Mouse (Mus musculus) midbrain, embryonic 16.5 days (tissue): ENCODE results near the gene Fer. TPM values are rescaled to one million over a fixed set of nuclear protein-coding genes. Genes with fewer than 3 reads are reported as not detected.

ENCODE experiments used
- ATAC-seq: fragments of 200-750 bp; cut with Nextera tagmentation; 2 replicates; pipeline ENCODE4 v1.8.0; 2017; ENCODE audit warnings: moderate TSS enrichment
- H3K27ac ChIP-seq: fragments of 300-500 bp; sonication (generic); 2 replicates; pipeline ENCODE4 v1.5.1; 2014; ENCODE audit warnings: mild to moderate bottlenecking, low read length, mixed read lengths
- H3K27me3 ChIP-seq: fragments of 300-500 bp; sonication (generic); 2 replicates; pipeline ENCODE4 v1.6.1; 2014; ENCODE audit warnings: low read depth, low read length, mixed read lengths; ENCODE audit not compliant: control insufficient read depth, insufficient read depth
- H3K36me3 ChIP-seq: fragments of 300-500 bp; sonication (generic); 2 replicates; pipeline ENCODE4 v1.6.1; 2014; ENCODE audit warnings: mild to moderate bottlenecking, low read length, moderate library complexity, mixed read lengths; ENCODE audit not compliant: control insufficient read depth, insufficient read depth
- H3K4me1 ChIP-seq: fragments of 300-500 bp; sonication (generic); 2 replicates; pipeline ENCODE4 v1.6.1; 2014; ENCODE audit warnings: mild to moderate bottlenecking, low read length, mixed read lengths; ENCODE audit not compliant: control insufficient read depth, insufficient read depth
- H3K4me2 ChIP-seq: fragments of 300-500 bp; sonication (generic); 2 replicates; pipeline ENCODE4 v1.6.1; 2014; ENCODE audit warnings: mild to moderate bottlenecking, low read length, mixed read lengths
- H3K4me3 ChIP-seq: fragments of 300-500 bp; sonication (generic); 2 replicates; pipeline ENCODE4 v1.5.1; 2014; ENCODE audit warnings: low read depth, mild to moderate bottlenecking, low read length, moderate library complexity, mixed read lengths
- H3K9ac ChIP-seq: fragments of 300-500 bp; sonication (generic); 2 replicates; pipeline ENCODE4 v1.6.1; 2014; ENCODE audit warnings: low read depth, low read length, mixed read lengths
- H3K9me3 ChIP-seq: fragments of 300-500 bp; sonication (generic); replicated peaks from 2 replicates; pipeline ENCODE4 v1.6.1; 2014; ENCODE audit warnings: mild to moderate bottlenecking, low read length, mixed read lengths; ENCODE audit not compliant: control insufficient read depth, poor library complexity, severe bottlenecking
- WGBS: fragments of 180-500 bp; shearing (Covaris S2); extraction: QIAGEN DNeasy Blood & Tissue Kit; methylation state at CpG from one replicate; pipeline ENCODE4 v1.1.7; 2014; 5-methylcytosine and 5-hydroxymethylcytosine counted together
- polyA plus RNA-seq: library from polyadenylated mRNA; unstranded; fragments of >200 nt; fragmentation: Nextera tagmentation; extraction: Ambion mirVana; gene quantifications from 2 replicates; pipeline ENCODE4 v1.2.1, GENCODE M21; 2015

The Fer gene
- polyA plus RNA-seq, 1 experiment from 2014 or later: 33.2 TPM

- Histone ChIP-seq H3K4me3 (no peak overlapping the region), H3K4me2 (no peak overlapping the region), H3K27me3 (no peaks in the 10 kb centered on the region), H3K9me3 (no peaks in the 10 kb centered on the region), H3K27ac (no peak overlapping the region), H3K9ac (no peak overlapping the region), H3K4me1 (no peaks in the 10 kb centered on the region), H3K36me3 (no peaks in the 10 kb centered on the region)
- no peak for ATAC-seq
These were observed 27.7 kb downstream of the Fer start for GRCm38 (mm10) chr17:63890611-63891010.

- H3K27me3 ChIP-seq: no peaks in the 10 kb centered on the region
- H3K4me1 ChIP-seq: no peaks in the 10 kb centered on the region
- H3K9ac ChIP-seq: no peak overlapping the region
- WGBS: 89% methylated on average over 3 of the region's 3 CpGs
- H3K4me3 ChIP-seq: no peak overlapping the region
- H3K9me3 ChIP-seq: no peaks in the 10 kb centered on the region
- H3K4me2 ChIP-seq: no peak overlapping the region
- no peaks in the 10 kb centered on the region for H3K36me3 ChIP-seq
- no peak for ATAC-seq
- no peak overlapping the region for H3K27ac ChIP-seq
These were observed 33.0 kb downstream of the Fer start for GRCm38 (mm10) chr17:63895829-63896228.

DNA sequence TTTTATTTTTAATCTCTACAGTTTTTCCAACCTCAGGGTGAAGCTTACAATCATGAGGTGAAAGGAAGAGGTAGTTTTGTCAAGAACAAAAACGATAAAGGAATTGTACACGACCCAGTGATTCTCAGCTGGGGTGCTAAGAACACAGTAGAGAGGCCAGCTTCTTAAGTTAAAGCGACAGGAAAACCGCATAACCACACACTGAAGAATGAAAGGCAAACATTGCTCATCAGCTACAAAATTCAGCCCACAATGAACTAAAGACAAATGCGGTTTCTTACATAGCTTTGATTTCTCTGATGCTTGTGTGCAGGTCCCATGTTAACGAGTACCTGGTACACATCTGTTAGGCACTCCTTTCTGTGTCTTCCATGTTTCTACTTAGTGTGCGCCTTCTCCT is 34.2 kb downstream of the Fer start:
- Histone ChIP-seq H3K4me3 (no peak overlapping the region), H3K9me3 (no peaks in the 10 kb centered on the region), H3K9ac (no peak overlapping the region), H3K27ac (no peak overlapping the region), H3K27me3 (no peaks in the 10 kb centered on the region), H3K4me2 (no peak overlapping the region), H3K4me1 (no peaks in the 10 kb centered on the region), H3K36me3 (no peaks in the 10 kb centered on the region)
- ATAC-seq: no peak
- WGBS: 69% methylated on average over 7 of the region's 7 CpGs

DNA sequence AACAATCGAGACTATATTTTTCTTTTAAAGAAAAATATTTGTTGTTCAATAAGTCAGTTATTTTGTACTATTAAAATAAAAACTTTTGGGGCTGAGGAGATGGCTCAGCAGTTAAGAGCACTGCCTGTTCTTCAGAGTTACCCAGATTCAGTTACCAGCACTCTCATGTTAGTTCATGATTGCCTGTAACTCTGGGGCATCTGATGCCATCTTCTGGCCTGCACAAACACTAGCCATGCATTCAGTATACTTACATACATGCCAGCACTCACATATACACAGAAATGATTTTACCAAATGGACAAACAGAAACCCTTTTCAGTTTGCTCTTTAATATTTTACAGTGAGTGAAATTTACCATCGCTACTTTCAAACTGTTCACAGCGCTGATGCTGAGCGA is 46.4 kb downstream of the Fer start:
- peaks cover 3% of the 10 kb centered on the region; the same call in 1 of the 2 replicates for H3K36me3 ChIP-seq
- H3K4me2 ChIP-seq: no peak overlapping the region
- no peak overlapping the region for H3K9ac ChIP-seq
- no peak overlapping the region for H3K27ac ChIP-seq
- no peak overlapping the region for H3K4me3 ChIP-seq
- H3K27me3 ChIP-seq: no peaks in the 10 kb centered on the region
- no peaks in the 10 kb centered on the region for H3K4me1 ChIP-seq
- no peak for ATAC-seq
- over 99% methylated on average over 4 of the region's 4 CpGs for WGBS
- H3K9me3 ChIP-seq: no peaks in the 10 kb centered on the region

DNA sequence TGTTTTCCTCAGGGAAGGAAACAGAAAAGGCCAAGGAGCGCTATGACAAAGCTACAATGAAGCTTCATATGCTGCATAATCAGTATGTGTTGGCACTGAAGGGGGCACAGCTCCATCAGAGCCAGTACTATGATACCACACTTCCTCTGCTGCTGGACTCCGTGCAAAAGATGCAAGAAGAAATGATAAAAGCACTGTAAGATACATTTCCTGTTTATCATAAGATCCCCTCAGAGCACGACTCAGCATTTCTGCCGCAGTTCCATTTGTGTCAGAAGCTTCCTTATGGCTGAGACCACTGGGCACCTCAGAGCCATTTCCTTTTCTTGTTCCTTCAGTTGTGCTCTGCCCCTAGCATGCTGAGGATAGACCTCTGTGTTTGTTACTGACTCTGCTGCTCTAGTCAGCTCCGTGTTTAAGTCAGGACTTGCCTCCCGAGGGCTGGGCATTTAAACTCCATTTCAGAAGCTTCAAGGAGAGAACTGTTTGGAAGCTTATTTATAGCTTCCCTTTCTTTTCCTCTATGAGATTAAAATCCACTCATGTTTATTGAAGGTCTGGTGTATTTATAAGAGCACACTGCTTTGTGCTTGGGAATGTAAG is 58.8 kb downstream of the Fer start:
- Histone ChIP-seq H3K9me3 (no peaks in the 10 kb centered on the region), H3K4me3 (no peak overlapping the region), H3K27me3 (no peaks in the 10 kb centered on the region), H3K27ac (no peak overlapping the region), H3K9ac (no peak overlapping the region), H3K4me2 (no peak overlapping the region), H3K36me3 (no peaks in the 10 kb centered on the region), H3K4me1 (no peaks in the 10 kb centered on the region)
- ATAC-seq: no peak
- 73% methylated on average over 6 of the region's 6 CpGs for WGBS

- Histone ChIP-seq H3K4me1 (no peaks in the 10 kb centered on the region), H3K27ac (no peak overlapping the region), H3K36me3 (no peaks in the 10 kb centered on the region), H3K4me2 (no peak overlapping the region), H3K9me3 (no peaks in the 10 kb centered on the region), H3K4me3 (no peak overlapping the region), H3K27me3 (no peaks in the 10 kb centered on the region), H3K9ac (no peak overlapping the region)
- no peak for ATAC-seq
- 73% methylated on average over 3 of the region's 3 CpGs for WGBS
These were observed 62.7 kb downstream of the Fer start for GRCm38 (mm10) chr17:63925581-63925980.

- 81% methylated on average over 4 of the region's 4 CpGs for WGBS
- Histone ChIP-seq H3K4me3 (no peak overlapping the region), H3K9ac (no peak overlapping the region), H3K27me3 (no peaks in the 10 kb centered on the region), H3K4me2 (no peak overlapping the region), H3K27ac (no peak overlapping the region), H3K36me3 (no peaks in the 10 kb centered on the region), H3K9me3 (no peaks in the 10 kb centered on the region), H3K4me1 (no peaks in the 10 kb centered on the region)
- ATAC-seq: no peak
These were observed 67.8 kb downstream of the Fer start for GRCm38 (mm10) chr17:63930634-63931033.

DNA sequence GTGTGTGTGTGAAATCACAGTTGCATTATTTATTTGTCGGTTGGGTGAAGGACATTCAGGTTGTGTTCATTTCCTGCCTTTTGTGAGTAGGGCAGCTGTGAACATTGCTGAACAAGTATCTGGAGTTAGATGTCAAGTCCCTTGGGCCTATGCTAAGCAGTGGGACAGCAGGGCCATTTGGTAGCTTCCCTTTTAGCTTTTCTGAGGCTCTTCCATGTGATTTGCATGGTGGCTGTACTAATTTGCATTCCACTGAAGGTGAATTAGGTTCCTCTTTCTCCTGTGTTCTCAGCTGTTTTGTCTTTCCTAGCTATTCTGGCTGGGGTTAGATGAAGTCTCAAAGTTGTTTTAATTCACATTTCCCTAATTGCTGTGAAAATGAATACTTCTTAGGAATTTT is 68.7 kb downstream of the Fer start:
- no peak for ATAC-seq
- 59% methylated on average over 1 of the region's 1 CpGs for WGBS
- Histone ChIP-seq H3K27me3 (no peaks in the 10 kb centered on the region), H3K4me2 (no peak overlapping the region), H3K4me1 (no peaks in the 10 kb centered on the region), H3K27ac (no peak overlapping the region), H3K36me3 (no peaks in the 10 kb centered on the region), H3K9me3 (no peaks in the 10 kb centered on the region), H3K4me3 (no peak overlapping the region), H3K9ac (no peak overlapping the region)

- Histone ChIP-seq H3K36me3 (no peaks in the 10 kb centered on the region), H3K9ac (no peak overlapping the region), H3K4me3 (no peak overlapping the region), H3K9me3 (no peaks in the 10 kb centered on the region), H3K4me2 (no peak overlapping the region), H3K27me3 (no peaks in the 10 kb centered on the region), H3K4me1 (no peaks in the 10 kb centered on the region), H3K27ac (no peak overlapping the region)
- 95% methylated on average over 2 of the region's 2 CpGs for WGBS
- ATAC-seq: no peak
These were observed 72.5 kb downstream of the Fer start for GRCm38 (mm10) chr17:63935408-63935807.
